Mouse (Mus musculus) liver, embryonic 14.5 days (tissue): ENCODE data around the gene Dnajc8. TPM values are rescaled to one million over a fixed set of nuclear protein-coding genes. Genes with fewer than 3 reads are reported as not detected.

Experiments used
- ATAC-seq: fragments of 200-750 bp; cut with Nextera tagmentation; 2 replicates; pipeline ENCODE4 v1.8.0; 2017; ENCODE audit warnings: moderate number of reproducible peaks, mild to moderate bottlenecking, moderate library complexity; ENCODE audit not compliant: insufficient read depth
- DNase-seq, 3 experiments: peaks; one replicate each; pipeline ENCODE4 v3.0.0-alpha.2; 2012 to 2013; ENCODE audit warnings: low read depth in 3 of 3, low spot score in 3 of 3
- H3K27ac ChIP-seq: fragments of 300-500 bp; sonication (generic); 2 replicates; pipeline ENCODE4 v1.5.1; 2014; ENCODE audit warnings: moderate library complexity, mild to moderate bottlenecking, control low read depth, inconsistent platforms
- H3K27me3 ChIP-seq: fragments of 300-500 bp; sonication (generic); 2 replicates; pipeline ENCODE4 v1.6.1; 2014; ENCODE audit warnings: mild to moderate bottlenecking, low read length, moderate library complexity; ENCODE audit not compliant: control insufficient read depth, insufficient read depth
- H3K36me3 ChIP-seq: fragments of 300-500 bp; sonication (generic); replicated peaks from 2 replicates; pipeline ENCODE4 v1.6.1; 2014; ENCODE audit warnings: low read depth; ENCODE audit not compliant: control insufficient read depth, insufficient read depth
- H3K4me1 ChIP-seq, 2 experiments: fragments of 200-500 bp in 1 of 2; fragments of 300-500 bp in 1 of 2; sonication (generic) in 1 of 2; replicated peaks; 2 replicates each; pipeline ENCODE4 v1.6.1; 2012 to 2014; ENCODE audit warnings: antibody characterized with exemption in 1 of 2, inconsistent platforms in 1 of 2, low read length in 1 of 2; ENCODE audit not compliant: control insufficient read depth in 2 of 2, insufficient read depth in 2 of 2
- H3K4me2 ChIP-seq: fragments of 300-500 bp; sonication (generic); 2 replicates; pipeline ENCODE4 v1.6.1; 2014; ENCODE audit warnings: low read depth, mild to moderate bottlenecking, control low read depth, moderate library complexity
- H3K4me3 ChIP-seq, 2 experiments: fragments of 200-500 bp in 1 of 2; fragments of 300-500 bp in 1 of 2; sonication (generic) in 1 of 2; 2 replicates each; pipeline ENCODE4 v1.5.1; 2012 to 2014; ENCODE audit warnings: low read depth in 2 of 2, low read length in 2 of 2, mild to moderate bottlenecking in 2 of 2, control low read depth in 1 of 2, inconsistent platforms in 1 of 2, moderate library complexity in 1 of 2; ENCODE audit not compliant: insufficient read depth in 1 of 2
- H3K9ac ChIP-seq: fragments of 300-500 bp; sonication (generic); replicated peaks from 2 replicates; pipeline ENCODE4 v1.6.1; 2014; ENCODE audit warnings: mild to moderate bottlenecking, control low read depth, moderate library complexity
- H3K9me3 ChIP-seq: fragments of 300-500 bp; sonication (generic); 2 replicates; pipeline ENCODE4 v1.6.1; 2016; ENCODE audit warnings: low read length, mixed read lengths; ENCODE audit not compliant: control insufficient read depth
- CTCF ChIP-seq: IDR thresholded peaks from 2 replicates; pipeline ENCODE4 v1.5.1; 2016; ENCODE audit warnings: antibody characterized with exemption, low read depth, control low read depth
- EP300 ChIP-seq: IDR thresholded peaks from 2 replicates; pipeline ENCODE4 v1.6.1; 2016; ENCODE audit warnings: antibody characterized with exemption, low read depth
- WGBS: fragments of 180-500 bp; shearing (Covaris S2); extraction: QIAGEN DNeasy Blood & Tissue Kit; methylation state at CpG from one replicate; pipeline ENCODE4 v1.1.7; 2014; ENCODE audit not compliant: insufficient replicate concordance; 5-methylcytosine and 5-hydroxymethylcytosine counted together
- polyA plus RNA-seq, 2 experiments: library from polyadenylated mRNA; depleted of rRNA in 1 of 2; stranded (reverse) in 1 of 2; unstranded in 1 of 2; fragments of >200 nt; fragmentation: Nextera tagmentation in 1 of 2; extraction: Ambion mirVana in 1 of 2; gene quantifications; 2 replicates each; pipeline versions ENCODE4 v1.2.1 to v1.2.3; 2012 to 2014

The Dnajc8 gene
- polyA plus RNA-seq, 2 experiments = 84.2 to 109 TPM

GRCm38 (mm10) chr4:132526678-132527077 is 8.7 kb upstream of the Dnajc8 start:
- H3K9ac ChIP-seq = no peak overlapping the region
- peaks cover 34 to 45% of the 10 kb centered on the region in 2 experiments for H3K4me1 ChIP-seq
- no peak for DNase-seq
- H3K27ac ChIP-seq = no peak overlapping the region
- H3K4me3 ChIP-seq = no peak overlapping the region
- H3K36me3 ChIP-seq = peaks cover 26% of the 10 kb centered on the region
- H3K4me2 ChIP-seq = no peak overlapping the region
- H3K9me3 ChIP-seq = no peaks in the 10 kb centered on the region
- H3K27me3 ChIP-seq = no peaks in the 10 kb centered on the region
- ATAC-seq = no peak
- WGBS = 34% methylated on average over 2 of the region's 2 CpGs
- TF ChIP-seq EP300 = no peak
- TF ChIP-seq CTCF = peak; percentile 85

GRCm38 (mm10) chr4:132527917-132528522 is 7.3 kb upstream of the Dnajc8 start:
- Histone ChIP-seq H3K4me3 (no peak overlapping the region), H3K4me2 (no peak overlapping the region), H3K27ac (peak overlapping the region; percentile 53; the same call in 1 of the 2 replicates)

GRCm38 (mm10) chr4:132529344-132529743 is 6.0 kb upstream of the Dnajc8 start:
- Histone ChIP-seq H3K27ac (peak overlapping the region; percentile 97), H3K27me3 (no peaks in the 10 kb centered on the region), H3K4me1 (peaks cover 43 to 48% of the 10 kb centered on the region in 2 experiments)

More at GRCm38 (mm10) chr4:132527917-132528522, 7.3 kb upstream of the Dnajc8 start:
- TF ChIP-seq CTCF (no peak), EP300 (no peak)
- H3K27me3 ChIP-seq = no peaks in the 10 kb centered on the region
- peaks cover 29% of the 10 kb centered on the region for H3K36me3 ChIP-seq
- no peak for ATAC-seq
- DNase-seq = no peak
- peaks cover 37 to 45% of the 10 kb centered on the region in 2 experiments for H3K4me1 ChIP-seq
- no peak overlapping the region for H3K9ac ChIP-seq
- H3K9me3 ChIP-seq = no peaks in the 10 kb centered on the region
- WGBS = 57% methylated on average over 8 of the region's 8 CpGs

GRCm38 (mm10) chr4:132530033-132530804 is 5.1 kb upstream of the Dnajc8 start:
- ATAC-seq (peak; percentile 76), DNase-seq (peak in 2 of 3 experiments; percentile 72 to 77)
- WGBS = 18% methylated on average over 20 of the region's 20 CpGs
- no peaks in the 10 kb centered on the region for H3K27me3 ChIP-seq
- H3K9ac ChIP-seq = peak overlapping the region; percentile 97
- H3K9me3 ChIP-seq = no peaks in the 10 kb centered on the region
- H3K4me3 ChIP-seq = peak overlapping the region; percentile 83 to 98
- TF ChIP-seq CTCF (no peak), EP300 (peak; percentile 96)
- H3K4me1 ChIP-seq = peaks cover 42 to 47% of the 10 kb centered on the region in 2 experiments
- peaks cover 29% of the 10 kb centered on the region for H3K36me3 ChIP-seq
- peak overlapping the region; percentile 97 for H3K27ac ChIP-seq
- H3K4me2 ChIP-seq = peak overlapping the region; percentile 91

More at GRCm38 (mm10) chr4:132529344-132529743, 6.0 kb upstream of the Dnajc8 start:
- Histone ChIP-seq H3K4me2 (peak overlapping the region; percentile 91), H3K9ac (peak overlapping the region; percentile 97), H3K36me3 (peaks cover 29% of the 10 kb centered on the region), H3K9me3 (no peaks in the 10 kb centered on the region), H3K4me3 (peak overlapping the region in 1 of 2 experiments; percentile 23; a peak in 2 of 4 replicates)
- DNase-seq (no peak), ATAC-seq (no peak)
- no peak for TF ChIP-seq EP300
- no peak for TF ChIP-seq CTCF
- WGBS = 16% methylated on average over 4 of the region's 4 CpGs

GRCm38 (mm10) chr4:132532496-132532895 is 2.9 kb upstream of the Dnajc8 start:
- TF ChIP-seq EP300 (no peak), CTCF (no peak)
- H3K4me3 ChIP-seq = peak overlapping the region; percentile 83 to 98
- H3K9ac ChIP-seq = peak overlapping the region; percentile 97
- H3K36me3 ChIP-seq = peaks cover 32% of the 10 kb centered on the region
- peak overlapping the region; percentile 91 for H3K4me2 ChIP-seq
- WGBS = under 1% methylated on average over 5 of the region's 5 CpGs
- peaks cover 45 to 53% of the 10 kb centered on the region in 2 experiments for H3K4me1 ChIP-seq
- H3K27ac ChIP-seq = peak overlapping the region; percentile 97
- ATAC-seq (peak; percentile 29), DNase-seq (no peak)
- H3K9me3 ChIP-seq = no peaks in the 10 kb centered on the region
- no peaks in the 10 kb centered on the region for H3K27me3 ChIP-seq
